Mouse (Mus musculus) brain, embryonic 14.5 days (tissue): ENCODE results near the gene Fbxo44. TPM values are rescaled to one million over a fixed set of nuclear protein-coding genes. Genes with fewer than 3 reads are reported as not detected.
A peak's percentile ranks its signal among the peaks of the same experiment; 100 is the strongest.
"Not testable (repeated sequence)": the region's sequence is repeated elsewhere in the genome, so short reads cannot be mapped to it uniquely, and the experiment has no call there.

Experiments
- DNase-seq: peaks from one replicate; pipeline ENCODE4 v3.0.0-alpha.2; 2011; ENCODE audit warnings: low read depth
- CTCF ChIP-seq: fragments of 200-500 bp; IDR thresholded peaks from 2 replicates; pipeline ENCODE4 v1.5.1; 2012; ENCODE audit warnings: inconsistent platforms, mild to moderate bottlenecking, moderate library complexity, borderline replicate concordance; ENCODE audit not compliant: insufficient read depth, insufficient read length; ENCODE audit errors: extremely low read depth
- POLR2A ChIP-seq: fragments of 200-500 bp; IDR thresholded peaks from 2 replicates; pipeline ENCODE4 v1.6.1; 2012; ENCODE audit warnings: mild to moderate bottlenecking, inconsistent platforms, borderline replicate concordance; ENCODE audit not compliant: poor library complexity, insufficient read depth, insufficient read length, severe bottlenecking; ENCODE audit errors: extremely low read depth
- polyA plus RNA-seq: library from polyadenylated mRNA; depleted of rRNA; stranded (reverse); fragments of >200 nt; gene quantifications from 2 replicates; pipeline ENCODE4 v1.2.3, GENCODE M21; 2012; rRNA removed

Gene Fbxo44
- polyA plus RNA-seq = 122 and 144 TPM in 2 replicates

GRCm38 (mm10) chr4:148160436-148161390 lies at the start of gene Fbxo44, which contains the start of gene Fbxo2:
Gene Fbxo44 (minus strand): TSS chr4:148160482.
Gene Fbxo2 (plus strand): TSS chr4:148160621.
- TF ChIP-seq POLR2A (no peak), CTCF (no peak)
- DNase-seq = no peak

- no peak for TF ChIP-seq POLR2A
- TF ChIP-seq CTCF = no peak
- no peak for DNase-seq
Measured at GRCm38 (mm10) chr4:148204873-148205232, 44.6 kb upstream of the Fbxo44 start.

GRCm38 (mm10) chr4:148204061-148204872 lies 44.0 kb upstream of the Fbxo44 start:
- no peak for TF ChIP-seq CTCF
- TF ChIP-seq POLR2A = no peak
- DNase-seq = no peak

- DNase-seq = no peak
- TF ChIP-seq CTCF (no peak), POLR2A (no peak)
Measured at GRCm38 (mm10) chr4:148203557-148203956, 43.3 kb upstream of the Fbxo44 start.

GRCm38 (mm10) chr4:148198721-148199120 lies 38.4 kb upstream of the Fbxo44 start:
- DNase-seq = peak; percentile 52
- TF ChIP-seq POLR2A = no peak
- TF ChIP-seq CTCF = no peak

- TF ChIP-seq POLR2A (no peak), CTCF (no peak)
Measured at GRCm38 (mm10) chr4:148194400-148194799, 34.1 kb upstream of the Fbxo44 start.

GRCm38 (mm10) chr4:148192707-148193245 lies 32.5 kb upstream of the Fbxo44 start:
- TF ChIP-seq CTCF (no peak), POLR2A (no peak)
- DNase-seq = peak; percentile 47

More at GRCm38 (mm10) chr4:148194400-148194799, 34.1 kb upstream of the Fbxo44 start:
- no peak for DNase-seq

- not testable (repeated sequence) for DNase-seq
Measured at GRCm38 (mm10) chr4:148188767-148189166, 28.5 kb upstream of the Fbxo44 start.

- TF ChIP-seq CTCF (peak; percentile 32; the same call in 1 of the 2 replicates), POLR2A (no peak)
- DNase-seq = no peak
Measured at GRCm38 (mm10) chr4:148185819-148186218, 25.5 kb upstream of the Fbxo44 start.

GRCm38 (mm10) chr4:148184564-148184963 lies 24.3 kb upstream of the Fbxo44 start:
- TF ChIP-seq CTCF (no peak), POLR2A (no peak)
- DNase-seq = no peak

- peak; percentile 74 for DNase-seq
- TF ChIP-seq POLR2A (no peak), CTCF (no peak)
Measured at GRCm38 (mm10) chr4:148182363-148182762, 22.1 kb upstream of the Fbxo44 start.
